Mouse (Mus musculus) erythroblast, embryonic 14.5 days (primary cell): Measurements from ENCODE around the gene Tbc1d10c.

Experiments
- GATA1 ChIP-seq: IDR thresholded peaks from 2 replicates; pipeline ENCODE4 v1.6.1; 2012; ENCODE audit warnings: low read length, inconsistent platforms, mixed read lengths
- TAL1 ChIP-seq: IDR thresholded peaks from 3 replicates; pipeline ENCODE4 v1.6.1; 2012; ENCODE audit warnings: low read length, inconsistent platforms, mixed read lengths

- no peak for TF ChIP-seq GATA1
- TF ChIP-seq TAL1: no peak
These were observed 26.4 kb downstream of the Tbc1d10c start for GRCm38 (mm10) chr19:4164721-4165120.
